Mouse (Mus musculus): ENCODE results near the gene Safb. TPM values are rescaled to one million over a fixed set of nuclear protein-coding genes. Genes with fewer than 3 reads are reported as not detected.

Gene Safb
- 20.8 and 22.9 TPM in 2 replicates for total RNA-seq (2014; rRNA removed)
- polyA plus RNA-seq (2012; rRNA removed): 36.6 and 56.2 TPM in 2 replicates

DNA sequence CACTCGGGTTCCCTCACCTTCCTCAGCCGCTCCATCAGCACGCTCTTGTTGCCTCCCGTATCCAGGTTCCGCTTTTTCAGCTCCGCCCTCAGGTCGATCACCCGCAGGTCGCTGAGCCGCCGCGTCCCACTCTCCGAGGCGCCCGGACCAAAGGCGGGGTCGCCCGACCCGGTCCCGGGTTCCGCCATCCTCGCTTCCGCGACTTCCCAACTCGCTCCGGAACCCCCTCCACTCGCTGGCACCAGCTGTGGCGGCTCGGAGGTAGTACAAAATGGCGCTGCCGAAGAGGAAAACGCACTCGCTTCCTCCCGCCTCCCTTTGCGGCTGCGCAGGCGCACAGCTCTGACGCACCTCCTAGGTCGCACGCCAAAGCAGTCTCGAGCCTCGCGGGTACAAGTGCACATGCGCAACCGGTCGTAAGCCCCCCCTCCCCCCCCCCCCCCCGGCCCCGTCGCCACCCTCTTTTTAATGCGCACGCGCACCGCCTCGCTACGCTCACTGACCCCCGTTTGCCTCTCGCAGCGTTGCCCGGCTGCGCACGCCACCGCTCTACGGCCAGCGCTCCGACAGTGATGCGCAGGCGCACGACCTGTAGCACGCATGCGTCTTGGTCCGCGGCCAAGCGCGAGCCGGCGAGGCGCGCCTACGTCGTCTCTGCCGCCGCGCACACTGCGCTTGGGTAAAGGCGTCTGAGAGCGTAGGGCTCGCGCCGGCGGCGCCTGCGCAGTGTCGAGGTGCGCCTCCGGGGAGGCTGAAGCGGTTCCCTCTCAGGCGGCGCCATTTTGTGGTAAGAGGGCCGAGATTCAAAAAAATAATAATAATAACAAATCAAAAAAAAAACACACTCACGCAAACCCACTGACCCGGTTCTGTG lies at the start of gene Safb, which contains the start of gene Safb2:
TSS of gene Safb (plus strand) at position 569 of the 874 bp plus-strand sequence.
TSS of gene Safb2 (minus strand) at position 329 of the 874 bp plus-strand sequence.
- H3K79me2 ChIP-seq (ENCODE audit: control insufficient read depth, insufficient read depth, low read length): peaks cover 60% of the 10 kb centered on the region
- peak within 1 kb of the TSS; percentile 90 for H3K9ac ChIP-seq (ENCODE audit: low read depth, low read length)
- peak; percentile 90 for DNase-seq (ENCODE audit: extremely low read depth, low read depth, low spot score)
- no peak for TF ChIP-seq CTCF (IDR thresholded peaks at IDR 0.05; ENCODE audit: low read depth, low read length)
- TF ChIP-seq POLR2A (IDR thresholded peaks at IDR 0.05; ENCODE audit: extremely low read depth, insufficient read depth, low read length): peak; percentile 81
- peak within 1 kb of the TSS; percentile 92 for H3K27ac ChIP-seq (replicated peaks; ENCODE audit: insufficient read depth, low read depth, low read length)
- peak within 1 kb of the TSS; percentile 86 for H3K4me3 ChIP-seq (ENCODE audit: insufficient read depth, low read depth, low read length)
- WGBS: under 1% methylated on average over 101 of the region's 101 CpGs
- H3K36me3 ChIP-seq (ENCODE audit: control insufficient read depth, insufficient read depth, low read length): peaks cover 25% of the 10 kb centered on the region; the same call in 1 of the 2 replicates
- H3K4me1 ChIP-seq (ENCODE audit: control insufficient read depth, insufficient read depth, low read length): peaks cover 25% of the 10 kb centered on the region
- no peaks in the 10 kb centered on the region for H3K27me3 ChIP-seq (ENCODE audit: control insufficient read depth, insufficient read depth, low read length)

DNA sequence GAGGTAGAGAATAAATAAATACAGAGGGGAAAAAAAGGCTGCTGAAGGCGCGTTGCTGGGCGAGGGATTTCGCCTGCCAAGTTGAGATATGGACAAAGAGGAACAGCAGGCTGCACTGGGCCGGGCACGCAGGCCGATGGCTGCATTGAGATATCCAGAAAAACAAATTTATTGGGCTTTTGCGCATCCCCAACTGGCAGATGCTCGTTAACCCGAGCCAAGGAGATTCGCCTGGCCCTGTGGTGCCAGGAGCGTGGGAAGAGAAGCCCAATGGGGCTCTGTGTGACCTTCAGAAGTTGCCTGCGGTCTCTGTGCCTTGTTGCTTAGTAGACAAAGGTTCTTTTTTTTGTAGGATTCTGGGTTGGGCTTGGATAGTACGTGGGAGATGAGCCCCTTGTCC lies 48.4 kb upstream of the Safb start:
- no peaks in the 10 kb centered on the region for H3K4me1 ChIP-seq (ENCODE audit: control insufficient read depth, insufficient read depth, low read length)
- no peak for DNase-seq (ENCODE audit: extremely low read depth, low read depth, low spot score)
- no peak overlapping the region for H3K4me3 ChIP-seq (ENCODE audit: insufficient read depth, low read depth, low read length)
- no peaks in the 10 kb centered on the region for H3K79me2 ChIP-seq (ENCODE audit: control insufficient read depth, insufficient read depth, low read length)
- no peaks in the 10 kb centered on the region for H3K36me3 ChIP-seq (ENCODE audit: control insufficient read depth, insufficient read depth, low read length)
- TF ChIP-seq CTCF (IDR thresholded peaks at IDR 0.05; ENCODE audit: low read depth, low read length): no peak
- no peak for TF ChIP-seq POLR2A (IDR thresholded peaks at IDR 0.05; ENCODE audit: extremely low read depth, insufficient read depth, low read length)
- 75% methylated on average over 14 of the region's 14 CpGs for WGBS
- no peak overlapping the region for H3K27ac ChIP-seq (replicated peaks; ENCODE audit: insufficient read depth, low read depth, low read length)
- no peaks in the 10 kb centered on the region; the same call in 1 of the 2 replicates for H3K27me3 ChIP-seq (ENCODE audit: control insufficient read depth, insufficient read depth, low read length)
- no peak overlapping the region for H3K9ac ChIP-seq (ENCODE audit: low read depth, low read length)

DNA sequence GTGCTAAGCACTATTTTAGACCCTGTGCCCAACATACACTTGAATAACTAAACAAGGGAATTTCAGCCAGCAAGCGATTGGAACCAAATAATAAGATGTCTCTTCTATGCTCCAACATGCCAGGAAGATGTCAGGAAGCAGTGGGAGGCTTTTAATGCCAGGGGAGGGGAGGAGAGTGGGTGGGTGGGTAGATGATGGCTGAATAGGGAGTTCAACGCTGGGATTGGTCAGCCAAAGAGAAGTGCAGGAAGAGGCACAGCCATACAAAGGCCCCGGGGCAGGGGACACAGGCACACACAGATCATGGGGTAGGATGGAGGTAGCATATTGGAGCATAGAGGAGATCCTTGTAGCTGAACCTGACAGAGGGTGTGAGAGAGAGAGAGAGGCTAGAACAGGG lies 47.8 kb upstream of the Safb start:
- Histone ChIP-seq H3K27ac (replicated peaks; ENCODE audit: insufficient read depth, low read depth, low read length) (no peak overlapping the region), H3K4me3 (ENCODE audit: insufficient read depth, low read depth, low read length) (no peak overlapping the region), H3K4me1 (ENCODE audit: control insufficient read depth, insufficient read depth, low read length) (no peaks in the 10 kb centered on the region), H3K36me3 (ENCODE audit: control insufficient read depth, insufficient read depth, low read length) (no peaks in the 10 kb centered on the region), H3K79me2 (ENCODE audit: control insufficient read depth, insufficient read depth, low read length) (no peaks in the 10 kb centered on the region), H3K9ac (ENCODE audit: low read depth, low read length) (no peak overlapping the region), H3K27me3 (ENCODE audit: control insufficient read depth, insufficient read depth, low read length) (no peaks in the 10 kb centered on the region; the same call in 1 of the 2 replicates)
- no peak for DNase-seq (ENCODE audit: extremely low read depth, low read depth, low spot score)
- 74% methylated on average over 3 of the region's 3 CpGs for WGBS
- no peak for TF ChIP-seq POLR2A (IDR thresholded peaks at IDR 0.05; ENCODE audit: extremely low read depth, insufficient read depth, low read length)
- no peak for TF ChIP-seq CTCF (IDR thresholded peaks at IDR 0.05; ENCODE audit: low read depth, low read length)

DNA sequence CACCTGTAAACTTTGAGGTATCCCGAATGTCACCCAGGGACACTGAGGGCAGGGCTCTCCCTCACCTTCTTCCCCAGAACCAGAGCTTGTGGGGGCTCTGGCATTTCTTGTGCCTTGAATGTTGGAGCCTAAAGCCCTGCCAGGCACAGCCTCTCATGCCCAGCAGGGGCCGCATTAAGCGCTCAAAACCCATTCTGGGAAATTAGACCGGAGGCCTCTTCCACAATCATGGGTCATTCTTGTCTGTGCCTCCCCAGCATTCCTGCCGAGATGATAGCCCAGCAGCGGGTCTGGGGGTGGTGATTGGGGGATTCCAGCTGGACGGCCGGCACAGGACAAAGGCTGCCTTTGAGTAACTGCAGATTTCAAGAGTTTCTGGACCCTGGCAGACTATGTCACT lies 46.7 kb upstream of the Safb start:
- Histone ChIP-seq H3K36me3 (ENCODE audit: control insufficient read depth, insufficient read depth, low read length) (no peaks in the 10 kb centered on the region), H3K27me3 (ENCODE audit: control insufficient read depth, insufficient read depth, low read length) (no peaks in the 10 kb centered on the region; the same call in 1 of the 2 replicates), H3K27ac (replicated peaks; ENCODE audit: insufficient read depth, low read depth, low read length) (no peak overlapping the region), H3K9ac (ENCODE audit: low read depth, low read length) (no peak overlapping the region), H3K4me3 (ENCODE audit: insufficient read depth, low read depth, low read length) (no peak overlapping the region), H3K4me1 (ENCODE audit: control insufficient read depth, insufficient read depth, low read length) (no peaks in the 10 kb centered on the region), H3K79me2 (ENCODE audit: control insufficient read depth, insufficient read depth, low read length) (no peaks in the 10 kb centered on the region)
- no peak for TF ChIP-seq CTCF (IDR thresholded peaks at IDR 0.05; ENCODE audit: low read depth, low read length)
- no peak for TF ChIP-seq POLR2A (IDR thresholded peaks at IDR 0.05; ENCODE audit: extremely low read depth, insufficient read depth, low read length)
- 60% methylated on average over 8 of the region's 8 CpGs for WGBS
- no peak for DNase-seq (ENCODE audit: extremely low read depth, low read depth, low spot score)

DNA sequence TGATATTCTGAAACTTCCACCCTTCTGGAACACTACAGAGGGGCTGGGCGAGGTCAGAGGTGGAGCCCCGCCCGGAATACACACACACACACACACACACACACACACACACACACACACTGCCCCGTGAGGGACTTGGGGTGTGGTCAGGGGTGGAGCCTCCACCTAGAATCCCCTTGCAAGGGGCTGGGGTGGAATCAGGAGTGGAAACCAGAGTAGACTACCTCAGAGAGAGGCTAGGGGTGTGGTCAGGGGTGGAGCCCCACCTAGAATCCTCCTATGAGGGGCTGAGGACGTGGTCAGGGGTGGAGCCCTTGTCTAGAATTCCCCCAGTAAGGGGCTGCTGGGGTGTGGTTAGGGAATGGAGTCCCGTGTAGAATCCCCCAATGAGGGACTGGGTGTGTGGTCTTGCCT lies 44.1 kb upstream of the Safb start:
- Histone ChIP-seq H3K27me3 (ENCODE audit: control insufficient read depth, insufficient read depth, low read length) (no peaks in the 10 kb centered on the region; the same call in 1 of the 2 replicates), H3K4me3 (ENCODE audit: insufficient read depth, low read depth, low read length) (no peak overlapping the region), H3K27ac (replicated peaks; ENCODE audit: insufficient read depth, low read depth, low read length) (no peak overlapping the region), H3K4me1 (ENCODE audit: control insufficient read depth, insufficient read depth, low read length) (no peaks in the 10 kb centered on the region), H3K79me2 (ENCODE audit: control insufficient read depth, insufficient read depth, low read length) (no peaks in the 10 kb centered on the region), H3K36me3 (ENCODE audit: control insufficient read depth, insufficient read depth, low read length) (no peaks in the 10 kb centered on the region), H3K9ac (ENCODE audit: low read depth, low read length) (no peak overlapping the region)
- no peak for DNase-seq (ENCODE audit: extremely low read depth, low read depth, low spot score)
- TF ChIP-seq POLR2A (IDR thresholded peaks at IDR 0.05; ENCODE audit: extremely low read depth, insufficient read depth, low read length): no peak
- no peak for TF ChIP-seq CTCF (IDR thresholded peaks at IDR 0.05; ENCODE audit: low read depth, low read length)
- WGBS: 42% methylated on average over 6 of the region's 6 CpGs

Measured in liver, adult 2 months (tissue).